Comparison of ENCODE assay signal across 22 mouse cellular contexts in genomic region chr17:40831870-40832269, GRCm38 (mm10). TPM values are rescaled to one million over a fixed set of nuclear protein-coding genes. Genes with fewer than 3 reads are reported as not detected.
DNase-seq lines count a peak whose midpoint lies in the region; ATAC-seq and TF ChIP-seq lines count a peak whose summit lies in the region.
"Had no signal": no experiment of that assay in that cellular context is flagged by ENCODE, and none has a peak within 500 bp of the region (broad histone marks: within the 10 kb centered on the region; RNA-seq: fewer than 3 reads in every experiment).

No protein-coding gene starts in this region.

- WGBS in hindbrain, postnatal 0 days: 57% methylated on average over 2 of the region's 2 CpGs
- 58% methylated on average over 2 of the region's 2 CpGs for WGBS in hindbrain, embryonic 13.5 days
- WGBS in lung, embryonic 14.5 days: 43% methylated on average over 2 of the region's 2 CpGs

- no peak overlapping the region for H3K4me2 ChIP-seq in hindbrain, postnatal 0 days (ENCODE audit: low read depth, low read length)
- H3K4me2 ChIP-seq in hindbrain, embryonic 13.5 days: no peak overlapping the region
- H3K4me2 ChIP-seq in lung, embryonic 14.5 days: no peak overlapping the region
- H3K4me2 ChIP-seq: embryonic facial prominence, embryonic 15.5 days; forebrain, embryonic 12.5 days had no signal

- ATAC-seq in hindbrain, postnatal 0 days: no peak
- no peak for ATAC-seq in hindbrain, embryonic 13.5 days (ENCODE audit: low FRiP score)
- ATAC-seq in lung, embryonic 14.5 days (ENCODE audit: insufficient read depth): no peak

- DNase-seq in adrenal gland, postnatal 10 days: peak; percentile 7
- no peak for DNase-seq in adrenal gland, adult (ENCODE audit: inconsistent age in 2 of 2, low spot score in 1 of 2)
- DNase-seq in hindbrain, postnatal 0 days (ENCODE audit: low spot score): no peak
- peak; percentile 3 for DNase-seq in lung, embryonic 14.5 days
- DNase-seq in lung, postnatal 25 days (ENCODE audit: low spot score): no peak
- no peak for DNase-seq in right cerebral cortex, postnatal 14 days
- DNase-seq: heart, adult 18-20 months; kidney, postnatal 14 days; liver; midbrain, embryonic 14.5 days; right cerebral cortex, postnatal 25 days; thymus, adult 18-20 months had no signal

- TF ChIP-seq CTCF in hindbrain, postnatal 0 days (IDR thresholded peaks at IDR 0.05; ENCODE audit: low read depth): peak; percentile 28; the same call in 1 of the 2 replicates
- TF ChIP-seq CTCF in lung, embryonic 14.5 days (IDR thresholded peaks at IDR 0.05; ENCODE audit: low read depth): 0 out of 2 replicates have a peak, but pooled peaks have one; percentile 22
- peak; percentile 27; the same call in 1 of the 2 replicates for TF ChIP-seq CTCF in embryonic fibroblast, embryonic 13.5 days (IDR thresholded peaks at IDR 0.05; ENCODE audit: borderline replicate concordance, insufficient read depth, low read length)

- no peak for TF ChIP-seq POLR2A in embryonic fibroblast, embryonic 13.5 days (IDR thresholded peaks at IDR 0.05; ENCODE audit: low read depth, low read length)

- H3K4me1 ChIP-seq in hindbrain, postnatal 0 days (ENCODE audit: insufficient read depth, low read length): no peaks in the 10 kb centered on the region
- H3K4me1 ChIP-seq in hindbrain, embryonic 13.5 days (replicated peaks): no peaks in the 10 kb centered on the region
- no peaks in the 10 kb centered on the region for H3K4me1 ChIP-seq in lung, embryonic 14.5 days (ENCODE audit: insufficient read depth)
- H3K4me1 ChIP-seq in embryonic fibroblast, embryonic 13.5 days (ENCODE audit: control insufficient read depth, insufficient read depth, low read length): no peaks in the 10 kb centered on the region
- H3K4me1 ChIP-seq: embryonic facial prominence, embryonic 15.5 days; forebrain, embryonic 12.5 days had no signal

- H3K27me3 ChIP-seq in hindbrain, postnatal 0 days (ENCODE audit: insufficient read depth, low read length): no peaks in the 10 kb centered on the region
- no peaks in the 10 kb centered on the region for H3K27me3 ChIP-seq in hindbrain, embryonic 13.5 days
- H3K27me3 ChIP-seq in lung, embryonic 14.5 days (ENCODE audit: insufficient read depth, low read length): no peaks in the 10 kb centered on the region
- H3K27me3 ChIP-seq: embryonic facial prominence, embryonic 15.5 days; forebrain, embryonic 12.5 days had no signal

- no peak overlapping the region for H3K4me3 ChIP-seq in hindbrain, postnatal 0 days (ENCODE audit: low read length)
- no peak overlapping the region for H3K4me3 ChIP-seq in hindbrain, embryonic 13.5 days
- no peak overlapping the region for H3K4me3 ChIP-seq in lung, embryonic 14.5 days (ENCODE audit: low read depth, low read length)
- no peak overlapping the region for H3K4me3 ChIP-seq in embryonic fibroblast, embryonic 13.5 days (ENCODE audit: insufficient read depth, low read length)
- H3K4me3 ChIP-seq: embryonic facial prominence, embryonic 15.5 days; forebrain, embryonic 12.5 days had no signal

- H3K36me3 ChIP-seq in hindbrain, postnatal 0 days (ENCODE audit: insufficient read depth, low read length): no peaks in the 10 kb centered on the region
- H3K36me3 ChIP-seq in hindbrain, embryonic 13.5 days: no peaks in the 10 kb centered on the region
- no peaks in the 10 kb centered on the region for H3K36me3 ChIP-seq in lung, embryonic 14.5 days (ENCODE audit: insufficient read depth)
- H3K36me3 ChIP-seq: embryonic facial prominence, embryonic 15.5 days; forebrain, embryonic 12.5 days had no signal

- no peak overlapping the region for H3K27ac ChIP-seq in hindbrain, postnatal 0 days
- no peak overlapping the region for H3K27ac ChIP-seq in hindbrain, embryonic 13.5 days
- H3K27ac ChIP-seq in lung, embryonic 14.5 days (ENCODE audit: low read depth): no peak overlapping the region
- no peak overlapping the region for H3K27ac ChIP-seq in embryonic fibroblast, embryonic 13.5 days (ENCODE audit: insufficient read depth, low read length)
- H3K27ac ChIP-seq: embryonic facial prominence, embryonic 15.5 days; forebrain, embryonic 12.5 days had no signal

- no peak overlapping the region for H3K9ac ChIP-seq in hindbrain, postnatal 0 days (replicated peaks; ENCODE audit: low read length)
- H3K9ac ChIP-seq in hindbrain, embryonic 13.5 days: no peak overlapping the region
- no peak overlapping the region for H3K9ac ChIP-seq in lung, embryonic 14.5 days
- H3K9ac ChIP-seq: embryonic facial prominence, embryonic 15.5 days; forebrain, embryonic 12.5 days had no signal

- no peaks in the 10 kb centered on the region for H3K9me3 ChIP-seq in hindbrain, postnatal 0 days (ENCODE audit: low read length)
- no peaks in the 10 kb centered on the region for H3K9me3 ChIP-seq in hindbrain, embryonic 13.5 days
- no peaks in the 10 kb centered on the region for H3K9me3 ChIP-seq in lung, embryonic 14.5 days (ENCODE audit: low read depth, low read length)
- H3K9me3 ChIP-seq: embryonic facial prominence, embryonic 15.5 days; forebrain, embryonic 12.5 days had no signal

RNA-seq across cellular contexts. Expression of gene Rhag, which starts 20.9 kb away (rescaled TPM):
- 1 to 10 TPM; 1.8 to 3.1 TPM for total RNA-seq in adrenal gland, postnatal 10 days (2021)
- not detected in 2 replicates for total RNA-seq in hindbrain, postnatal 0 days (2014; rRNA removed)
- not detected in 2 replicates for polyA plus RNA-seq in hindbrain, postnatal 0 days (2015; fragmentation: Nextera tagmentation; extraction: Ambion mirVana)
- polyA plus RNA-seq in hindbrain, embryonic 13.5 days (2015; fragmentation: Nextera tagmentation; extraction: Ambion mirVana): 0.27 and 0.48 TPM in 2 replicates
- 0.43 and 0.82 TPM in 2 replicates for polyA plus RNA-seq in lung, embryonic 14.5 days (2014; fragmentation: Nextera tagmentation; extraction: Ambion mirVana)
- polyA plus RNA-seq in embryonic fibroblast, embryonic 13.5 days (2011; ENCODE audit: insufficient read length, low read depth, missing spikeins): not detected in 2 replicates
- total RNA-seq: heart, adult 18-20 months; heart, postnatal 10 days; layer of hippocampus, postnatal 10 days; left cerebral cortex, postnatal 25 days had no signal
- polyA plus RNA-seq: urinary bladder, adult 2 months had no signal

RNA-seq across cellular contexts. Expression of gene Crisp2, which starts 25.1 kb away (rescaled TPM):
- total RNA-seq in adrenal gland, postnatal 10 days (2021): not detected
- not detected in 2 replicates for total RNA-seq in hindbrain, postnatal 0 days (2014; rRNA removed)
- polyA plus RNA-seq in hindbrain, postnatal 0 days (2015; fragmentation: Nextera tagmentation; extraction: Ambion mirVana): 0.20 TPM in 1 of 2 replicates, not detected in the other
- polyA plus RNA-seq in hindbrain, embryonic 13.5 days (2015; fragmentation: Nextera tagmentation; extraction: Ambion mirVana): not detected in 2 replicates
- not detected in 2 replicates for polyA plus RNA-seq in lung, embryonic 14.5 days (2014; fragmentation: Nextera tagmentation; extraction: Ambion mirVana)
- 0.40 TPM in 1 of 2 replicates, not detected in the other for polyA plus RNA-seq in embryonic fibroblast, embryonic 13.5 days (2011; ENCODE audit: insufficient read length, low read depth, missing spikeins)
- total RNA-seq: adrenal gland, postnatal 4 days; heart, adult 18-20 months; heart, postnatal 10 days; layer of hippocampus, postnatal 10 days; left cerebral cortex, postnatal 25 days had no signal
- polyA plus RNA-seq: forebrain, embryonic 12.5 days; midbrain, embryonic 14.5 days; neural tube, embryonic 11.5 days had no signal

RNA-seq across cellular contexts. Expression of gene 9130008F23Rik, which starts 48.5 kb away (rescaled TPM):
- total RNA-seq in adrenal gland, postnatal 10 days (2021): 1 to 10 TPM; 1.6 to 1.7 TPM
- 1.2 and 1.9 TPM in 2 replicates for total RNA-seq in hindbrain, postnatal 0 days (2014; rRNA removed)
- polyA plus RNA-seq in hindbrain, postnatal 0 days (2015; fragmentation: Nextera tagmentation; extraction: Ambion mirVana): 0.89 TPM in 2 replicates
- polyA plus RNA-seq in hindbrain, embryonic 13.5 days (2015; fragmentation: Nextera tagmentation; extraction: Ambion mirVana): 0.49 and 1.0 TPM in 2 replicates
- polyA plus RNA-seq in lung, embryonic 14.5 days (2014; fragmentation: Nextera tagmentation; extraction: Ambion mirVana): 3.0 and 3.4 TPM in 2 replicates
- 6.2 and 8.0 TPM in 2 replicates for polyA plus RNA-seq in embryonic fibroblast, embryonic 13.5 days (2011; ENCODE audit: insufficient read length, low read depth, missing spikeins)
- total RNA-seq: left cerebral cortex, postnatal 25 days had no signal

Comparison
In these comparisons a context has a peak if more than half of its experiments do, and no peak if none do; other contexts are left out.
1. DNase-seq: peak in adrenal gland, postnatal 10 days (single experiment) and lung, embryonic 14.5 days (single experiment); none in adrenal gland, adult (0 of 2), hindbrain, postnatal 0 days (single experiment), lung, postnatal 25 days (single experiment) and right cerebral cortex, postnatal 14 days (single experiment).
2. Peak in every context shown above with its lines, with median percentiles within 50 percentile points of each other: CTCF ChIP-seq.